Mouse (Mus musculus) hindbrain, embryonic 14.5 days (tissue): ENCODE measurements around the gene Cactin. TPM values are rescaled to one million over a fixed set of nuclear protein-coding genes. Genes with fewer than 3 reads are reported as not detected.
A peak's percentile ranks its signal among the peaks of the same experiment; 100 is the strongest.

Experiments
- ATAC-seq: fragments of 200-750 bp; cut with Nextera tagmentation; 2 replicates; pipeline ENCODE4 v1.8.0; 2017; ENCODE audit warnings: moderate number of reproducible peaks, mild to moderate bottlenecking, moderate TSS enrichment, moderate library complexity; ENCODE audit not compliant: low FRiP score
- DNase-seq: peaks from one replicate; pipeline ENCODE4 v3.0.0-alpha.2; 2015; ENCODE audit warnings: low spot score
- H3K27ac ChIP-seq: fragments of 300-500 bp; sonication (generic); 2 replicates; pipeline ENCODE4 v1.5.1; 2014; ENCODE audit warnings: mild to moderate bottlenecking, moderate library complexity
- H3K27me3 ChIP-seq: fragments of 300-500 bp; sonication (generic); 2 replicates; pipeline ENCODE4 v1.6.1; 2014; ENCODE audit warnings: mild to moderate bottlenecking, low read length, mixed read lengths; ENCODE audit not compliant: control insufficient read depth, insufficient read depth
- H3K36me3 ChIP-seq: fragments of 300-500 bp; sonication (generic); replicated peaks from 2 replicates; pipeline ENCODE4 v1.6.1; 2014; ENCODE audit not compliant: control insufficient read depth, insufficient read depth
- H3K4me1 ChIP-seq: fragments of 300-500 bp; sonication (generic); replicated peaks from 2 replicates; pipeline ENCODE4 v1.6.1; 2014; ENCODE audit warnings: antibody characterized with exemption, low read length, mixed read lengths; ENCODE audit not compliant: control insufficient read depth, insufficient read depth
- H3K4me2 ChIP-seq: fragments of 300-500 bp; sonication (generic); replicated peaks from 2 replicates; pipeline ENCODE4 v1.6.1; 2014; ENCODE audit warnings: mild to moderate bottlenecking, moderate library complexity
- H3K4me3 ChIP-seq: fragments of 300-500 bp; sonication (generic); replicated peaks from 2 replicates; pipeline ENCODE4 v1.5.1; 2014; ENCODE audit warnings: mild to moderate bottlenecking, low read length
- H3K9ac ChIP-seq: fragments of 300-500 bp; sonication (generic); 2 replicates; pipeline ENCODE4 v1.6.1; 2014
- H3K9me3 ChIP-seq: fragments of 300-500 bp; sonication (generic); 2 replicates; pipeline ENCODE4 v1.6.1; 2016; ENCODE audit warnings: low read length; ENCODE audit not compliant: control insufficient read depth
- WGBS: fragments of 180-500 bp; shearing (Covaris S2); extraction: QIAGEN DNeasy Blood & Tissue Kit; methylation state at CpG from one replicate; pipeline ENCODE4 v1.1.7; 2014; 5-methylcytosine and 5-hydroxymethylcytosine counted together
- polyA plus RNA-seq: library from polyadenylated mRNA; unstranded; fragments of >200 nt; fragmentation: Nextera tagmentation; extraction: Ambion mirVana; gene quantifications from 2 replicates; pipeline ENCODE4 v1.2.1, GENCODE M21; 2014

Cactin gene
- polyA plus RNA-seq, 1 experiment from 2014 or later, result 18.7 TPM

GRCm38 (mm10) chr10:81287513-81288157 lies 33.3 kb upstream of the Cactin start:
- H3K9me3 ChIP-seq, result no peaks in the 10 kb centered on the region
- H3K36me3 ChIP-seq, result no peaks in the 10 kb centered on the region
- H3K9ac ChIP-seq, result no peak overlapping the region
- DNase-seq, result no peak
- H3K4me2 ChIP-seq, result no peak overlapping the region
- ATAC-seq, result no peak
- H3K27ac ChIP-seq, result no peak overlapping the region
- H3K4me3 ChIP-seq, result no peak overlapping the region
- H3K4me1 ChIP-seq, result peaks cover 8% of the 10 kb centered on the region
- WGBS, result 63% methylated on average over 8 of the region's 8 CpGs
- peaks cover 50% of the 10 kb centered on the region for H3K27me3 ChIP-seq

GRCm38 (mm10) chr10:81288601-81289000 lies 32.3 kb upstream of the Cactin start:
- ATAC-seq (no peak), DNase-seq (peak; percentile 49)
- peaks cover 8% of the 10 kb centered on the region for H3K4me1 ChIP-seq
- H3K4me3 ChIP-seq, result no peak overlapping the region
- no peaks in the 10 kb centered on the region for H3K36me3 ChIP-seq
- no peak overlapping the region for H3K27ac ChIP-seq
- no peaks in the 10 kb centered on the region for H3K9me3 ChIP-seq
- 34% methylated on average over 6 of the region's 6 CpGs for WGBS
- H3K27me3 ChIP-seq, result peaks cover 45% of the 10 kb centered on the region
- no peak overlapping the region for H3K4me2 ChIP-seq
- peak overlapping the region; percentile 16; the same call in 1 of the 2 replicates for H3K9ac ChIP-seq

GRCm38 (mm10) chr10:81289278-81289677 lies 31.6 kb upstream of the Cactin start:
- peaks cover 38% of the 10 kb centered on the region for H3K27me3 ChIP-seq
- H3K4me3 ChIP-seq, result no peak overlapping the region
- H3K27ac ChIP-seq, result no peak overlapping the region
- H3K4me2 ChIP-seq, result no peak overlapping the region
- DNase-seq (peak; percentile 75), ATAC-seq (no peak)
- no peaks in the 10 kb centered on the region for H3K9me3 ChIP-seq
- no peaks in the 10 kb centered on the region for H3K36me3 ChIP-seq
- peaks cover 14% of the 10 kb centered on the region for H3K4me1 ChIP-seq
- WGBS, result 2% methylated on average over 7 of the region's 7 CpGs
- no peak overlapping the region for H3K9ac ChIP-seq

- WGBS, result 62% methylated on average over 14 of the region's 14 CpGs
- Histone ChIP-seq H3K4me3 (no peak overlapping the region), H3K36me3 (no peaks in the 10 kb centered on the region), H3K27ac (no peak overlapping the region), H3K9ac (no peak overlapping the region), H3K4me2 (no peak overlapping the region), H3K9me3 (no peaks in the 10 kb centered on the region), H3K4me1 (peaks cover 19% of the 10 kb centered on the region), H3K27me3 (peaks cover 33% of the 10 kb centered on the region)
- no peak for ATAC-seq
- no peak for DNase-seq
Observed at GRCm38 (mm10) chr10:81289811-81290210, 31.1 kb upstream of the Cactin start.

GRCm38 (mm10) chr10:81290698-81291460 lies 30.0 kb upstream of the Cactin start:
- DNase-seq, result no peak
- Histone ChIP-seq H3K4me3 (no peak overlapping the region), H3K4me1 (peaks cover 25% of the 10 kb centered on the region), H3K9ac (no peak overlapping the region), H3K27me3 (peaks cover 25% of the 10 kb centered on the region), H3K27ac (no peak overlapping the region), H3K36me3 (no peaks in the 10 kb centered on the region), H3K4me2 (no peak overlapping the region), H3K9me3 (no peaks in the 10 kb centered on the region)
- 20% methylated on average over 24 of the region's 24 CpGs for WGBS
- ATAC-seq, result no peak

- no peak within 1 kb of the TSS for H3K4me3 ChIP-seq
- ATAC-seq (no peak), DNase-seq (no peak)
- no peak within 1 kb of the TSS for H3K9ac ChIP-seq
- no peaks in the 10 kb centered on the region for H3K36me3 ChIP-seq
- H3K4me2 ChIP-seq, result no peak within 1 kb of the TSS
- no peaks in the 10 kb centered on the region for H3K9me3 ChIP-seq
- H3K27ac ChIP-seq, result no peak within 1 kb of the TSS
- WGBS, result 74% methylated on average over 9 of the region's 9 CpGs
- H3K27me3 ChIP-seq, result peaks cover 25% of the 10 kb centered on the region
- H3K4me1 ChIP-seq, result peaks cover 25% of the 10 kb centered on the region
Observed at GRCm38 (mm10) chr10:81291511-81292104, 29.3 kb upstream of the Cactin start, which contains the start of gene Tjp3. Gene Tjp3, minus strand, starts transcription at chr10:81291581.

- DNase-seq (peak; percentile 99), ATAC-seq (peak; percentile 96)
- WGBS, result under 1% methylated on average over 58 of the region's 80 CpGs
- H3K4me1 ChIP-seq, result peaks cover 25% of the 10 kb centered on the region
- H3K36me3 ChIP-seq, result no peaks in the 10 kb centered on the region
- H3K27me3 ChIP-seq, result peaks cover 25% of the 10 kb centered on the region
- H3K4me3 ChIP-seq, result peak within 1 kb of the TSS; percentile 74
- H3K9me3 ChIP-seq, result no peaks in the 10 kb centered on the region
- peak within 1 kb of the TSS; percentile 92 for H3K4me2 ChIP-seq
- H3K27ac ChIP-seq, result peak within 1 kb of the TSS; percentile 81
- H3K9ac ChIP-seq, result peak within 1 kb of the TSS; percentile 80
Observed at GRCm38 (mm10) chr10:81292554-81293333, 28.2 kb upstream of the Cactin start, which contains the start of gene Pip5k1c. Gene Pip5k1c, plus strand, starts transcription at chr10:81292963.

GRCm38 (mm10) chr10:81293334-81294030 lies 27.4 kb upstream of the Cactin start:
- ATAC-seq, result peak; percentile 15

More at GRCm38 (mm10) chr10:81293334-81294030, 27.4 kb upstream of the Cactin start:
- Histone ChIP-seq H3K4me1 (peaks cover 25% of the 10 kb centered on the region), H3K4me2 (peak overlapping the region; percentile 92), H3K36me3 (no peaks in the 10 kb centered on the region), H3K4me3 (peak overlapping the region; percentile 74), H3K27ac (peak overlapping the region; percentile 81), H3K27me3 (peaks cover 25% of the 10 kb centered on the region), H3K9ac (peak overlapping the region; percentile 80), H3K9me3 (no peaks in the 10 kb centered on the region)
- DNase-seq, result no peak
- WGBS, result 3% methylated on average over 25 of the region's 25 CpGs
